Mouse (Mus musculus): ENCODE data around the gene Myocos. TPM values are rescaled to one million over a fixed set of nuclear protein-coding genes. Genes with fewer than 3 reads are reported as not detected.

Myocos gene
- polyA plus RNA-seq, 1 experiment = not detected

GRCm38 (mm10) chr1:162660276-162660860, 2.3 kb upstream of the Myocos start:
- Histone ChIP-seq H3K36me3 (ENCODE audit: control insufficient read depth, insufficient read depth, low read length) (no peaks in the 10 kb centered on the region), H3K27ac (ENCODE audit: insufficient read depth, low read length) (no peak overlapping the region), H3K4me1 (ENCODE audit: control insufficient read depth, insufficient read depth, insufficient read length) (no peaks in the 10 kb centered on the region), H3K4me3 (ENCODE audit: extremely low read depth, insufficient read depth, insufficient read length) (no peak overlapping the region), H3K27me3 (ENCODE audit: control insufficient read depth, insufficient read depth, low read length) (no peaks in the 10 kb centered on the region)
- no peak for TF ChIP-seq POLR2A (IDR thresholded peaks at IDR 0.05; ENCODE audit: low read depth, low read length)
- no peak for TF ChIP-seq CTCF (IDR thresholded peaks at IDR 0.05; ENCODE audit: extremely low read depth, insufficient read depth, insufficient read length, insufficient replicate concordance)
- no peak for DNase-seq (ENCODE audit: low read depth in 1 of 2, low spot score in 2 of 2)
- 72% methylated on average over 11 of the region's 11 CpGs for WGBS

- no peak for TF ChIP-seq POLR2A (IDR thresholded peaks at IDR 0.05; ENCODE audit: low read depth, low read length)
- no peak for TF ChIP-seq CTCF (IDR thresholded peaks at IDR 0.05; ENCODE audit: extremely low read depth, insufficient read depth, insufficient read length, insufficient replicate concordance)
- no peaks in the 10 kb centered on the region for H3K27me3 ChIP-seq (ENCODE audit: control insufficient read depth, insufficient read depth, low read length)
- no peaks in the 10 kb centered on the region for H3K36me3 ChIP-seq (ENCODE audit: control insufficient read depth, insufficient read depth, low read length)
- DNase-seq (ENCODE audit: low read depth in 1 of 2, low spot score in 2 of 2) = no peak
- no peak overlapping the region for H3K4me3 ChIP-seq (ENCODE audit: extremely low read depth, insufficient read depth, insufficient read length)
- no peaks in the 10 kb centered on the region for H3K4me1 ChIP-seq (ENCODE audit: control insufficient read depth, insufficient read depth, insufficient read length)
- no peak overlapping the region for H3K27ac ChIP-seq (ENCODE audit: insufficient read depth, low read length)
- 90% methylated on average over 14 of the region's 14 CpGs for WGBS
Measured at GRCm38 (mm10) chr1:162648416-162648815, 9.6 kb downstream of the Myocos start.

- H3K36me3 ChIP-seq (ENCODE audit: control insufficient read depth, insufficient read depth, low read length) = no peaks in the 10 kb centered on the region
- WGBS = 79% methylated on average over 10 of the region's 10 CpGs
- H3K27ac ChIP-seq (ENCODE audit: insufficient read depth, low read length) = no peak overlapping the region
- H3K27me3 ChIP-seq (ENCODE audit: control insufficient read depth, insufficient read depth, low read length) = no peaks in the 10 kb centered on the region
- no peak overlapping the region for H3K4me3 ChIP-seq (ENCODE audit: extremely low read depth, insufficient read depth, insufficient read length)
- no peak for DNase-seq (ENCODE audit: low read depth in 1 of 2, low spot score in 2 of 2)
- TF ChIP-seq POLR2A (IDR thresholded peaks at IDR 0.05; ENCODE audit: low read depth, low read length) (no peak), CTCF (IDR thresholded peaks at IDR 0.05; ENCODE audit: extremely low read depth, insufficient read depth, insufficient read length, insufficient replicate concordance) (no peak)
- H3K4me1 ChIP-seq (ENCODE audit: control insufficient read depth, insufficient read depth, insufficient read length) = no peaks in the 10 kb centered on the region
Measured at GRCm38 (mm10) chr1:162646083-162646686, 11.8 kb downstream of the Myocos start.

GRCm38 (mm10) chr1:162643752-162644151, 14.3 kb downstream of the Myocos start:
- no peak for TF ChIP-seq CTCF (IDR thresholded peaks at IDR 0.05; ENCODE audit: extremely low read depth, insufficient read depth, insufficient read length, insufficient replicate concordance)
- TF ChIP-seq POLR2A (IDR thresholded peaks at IDR 0.05; ENCODE audit: low read depth, low read length) = no peak
- H3K36me3 ChIP-seq (ENCODE audit: control insufficient read depth, insufficient read depth, low read length) = no peaks in the 10 kb centered on the region
- WGBS = 55% methylated on average over 4 of the region's 4 CpGs
- no peak for DNase-seq (ENCODE audit: low read depth in 1 of 2, low spot score in 2 of 2)
- no peak overlapping the region for H3K4me3 ChIP-seq (ENCODE audit: extremely low read depth, insufficient read depth, insufficient read length)
- no peaks in the 10 kb centered on the region for H3K27me3 ChIP-seq (ENCODE audit: control insufficient read depth, insufficient read depth, low read length)
- H3K27ac ChIP-seq (ENCODE audit: insufficient read depth, low read length) = no peak overlapping the region
- no peaks in the 10 kb centered on the region for H3K4me1 ChIP-seq (ENCODE audit: control insufficient read depth, insufficient read depth, insufficient read length)

GRCm38 (mm10) chr1:162642591-162642990, 15.4 kb downstream of the Myocos start:
- WGBS = 88% methylated on average over 3 of the region's 3 CpGs
- no peak overlapping the region for H3K27ac ChIP-seq (ENCODE audit: insufficient read depth, low read length)
- TF ChIP-seq CTCF (IDR thresholded peaks at IDR 0.05; ENCODE audit: extremely low read depth, insufficient read depth, insufficient read length, insufficient replicate concordance) (no peak), POLR2A (IDR thresholded peaks at IDR 0.05; ENCODE audit: low read depth, low read length) (no peak)
- no peaks in the 10 kb centered on the region for H3K36me3 ChIP-seq (ENCODE audit: control insufficient read depth, insufficient read depth, low read length)
- no peaks in the 10 kb centered on the region for H3K4me1 ChIP-seq (ENCODE audit: control insufficient read depth, insufficient read depth, insufficient read length)
- no peak overlapping the region for H3K4me3 ChIP-seq (ENCODE audit: extremely low read depth, insufficient read depth, insufficient read length)
- no peaks in the 10 kb centered on the region for H3K27me3 ChIP-seq (ENCODE audit: control insufficient read depth, insufficient read depth, low read length)
- no peak for DNase-seq (ENCODE audit: low read depth in 1 of 2, low spot score in 2 of 2)

- 93% methylated on average over 1 of the region's 1 CpGs for WGBS
- Histone ChIP-seq H3K4me3 (ENCODE audit: extremely low read depth, insufficient read depth, insufficient read length) (no peak overlapping the region), H3K27ac (ENCODE audit: insufficient read depth, low read length) (no peak overlapping the region), H3K4me1 (ENCODE audit: control insufficient read depth, insufficient read depth, insufficient read length) (no peaks in the 10 kb centered on the region), H3K27me3 (ENCODE audit: control insufficient read depth, insufficient read depth, low read length) (no peaks in the 10 kb centered on the region), H3K36me3 (ENCODE audit: control insufficient read depth, insufficient read depth, low read length) (no peaks in the 10 kb centered on the region)
- TF ChIP-seq CTCF (IDR thresholded peaks at IDR 0.05; ENCODE audit: extremely low read depth, insufficient read depth, insufficient read length, insufficient replicate concordance) (no peak), POLR2A (IDR thresholded peaks at IDR 0.05; ENCODE audit: low read depth, low read length) (no peak)
- no peak for DNase-seq (ENCODE audit: low read depth in 1 of 2, low spot score in 2 of 2)
Measured at GRCm38 (mm10) chr1:162639861-162640260, 18.2 kb downstream of the Myocos start.

GRCm38 (mm10) chr1:162639051-162639750, 18.8 kb downstream of the Myocos start, which contains the start of gene Myoc:
Gene Myoc, plus strand, starts transcription at chr1:162639155.
- Histone ChIP-seq H3K4me3 (ENCODE audit: extremely low read depth, insufficient read depth, insufficient read length) (no peak within 1 kb of the TSS), H3K4me1 (ENCODE audit: control insufficient read depth, insufficient read depth, insufficient read length) (no peaks in the 10 kb centered on the region), H3K27me3 (ENCODE audit: control insufficient read depth, insufficient read depth, low read length) (no peaks in the 10 kb centered on the region), H3K27ac (ENCODE audit: insufficient read depth, low read length) (no peak within 1 kb of the TSS), H3K36me3 (ENCODE audit: control insufficient read depth, insufficient read depth, low read length) (no peaks in the 10 kb centered on the region)
- no peak for TF ChIP-seq POLR2A (IDR thresholded peaks at IDR 0.05; ENCODE audit: low read depth, low read length)
- no peak for TF ChIP-seq CTCF (IDR thresholded peaks at IDR 0.05; ENCODE audit: extremely low read depth, insufficient read depth, insufficient read length, insufficient replicate concordance)
- 92% methylated on average over 10 of the region's 10 CpGs for WGBS
- DNase-seq (ENCODE audit: low read depth in 1 of 2, low spot score in 2 of 2) = no peak
